ENCODE assay signal across 9 mouse cellular contexts in the genomic region with DNA sequence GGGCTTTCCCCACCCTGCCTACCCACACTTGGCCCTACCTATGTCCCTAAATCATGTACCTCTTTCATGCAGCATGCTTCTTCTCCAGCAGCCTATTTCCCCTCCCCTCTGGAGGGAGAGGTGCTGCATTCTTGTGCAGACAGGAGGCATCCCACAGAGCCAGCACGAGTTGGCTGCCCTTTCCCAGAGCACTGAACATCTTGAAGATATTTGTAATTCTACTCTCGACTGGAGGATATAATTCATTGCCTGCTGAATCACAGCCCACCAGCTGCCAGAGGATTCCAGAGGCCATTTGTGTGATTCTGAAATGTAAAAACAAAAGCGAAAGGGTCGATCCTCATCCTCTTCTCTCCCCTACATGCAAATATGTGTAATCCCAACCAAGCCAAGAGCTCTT.
DNase-seq lines count a peak whose midpoint lies in the region; ATAC-seq lines count a peak whose summit lies in the region.
"Had no signal": no experiment of that assay in that cellular context is flagged by ENCODE, and none has a peak within 500 bp of the region (broad histone marks: within the 10 kb centered on the region; RNA-seq: fewer than 3 reads in every experiment).

No protein-coding gene starts in this region.

- H3K4me2 ChIP-seq in heart, embryonic 16.5 days (ENCODE audit: low read depth, low read length), result no peak overlapping the region
- no peak overlapping the region for H3K4me2 ChIP-seq in stomach, embryonic 15.5 days

- H3K4me1 ChIP-seq in heart, embryonic 16.5 days (ENCODE audit: control insufficient read depth, insufficient read depth, low read length), result no peaks in the 10 kb centered on the region
- 0 out of 2 replicates have a peak, but pooled peaks cover 4% of the 10 kb centered on the region for H3K4me1 ChIP-seq in stomach, embryonic 15.5 days

- H3K4me3 ChIP-seq in heart, embryonic 16.5 days (ENCODE audit: low read length), result no peak overlapping the region
- H3K4me3 ChIP-seq in stomach, embryonic 15.5 days (replicated peaks), result no peak overlapping the region

- DNase-seq in heart, adult 8-10 months (ENCODE audit: low spot score), result no peak
- peak; percentile 12 for DNase-seq in right cerebral cortex, adult 18-20 months
- no peak for DNase-seq in right cerebral cortex, postnatal 4 days
- DNase-seq in layer of hippocampus, postnatal 10 days (ENCODE audit: low spot score in 2 of 2), result peak; percentile 16
- no peak for DNase-seq in spleen, adult 18-20 months

- no peak overlapping the region for H3K9ac ChIP-seq in heart, embryonic 16.5 days (ENCODE audit: low read length)
- H3K9ac ChIP-seq in stomach, embryonic 15.5 days, result no peak overlapping the region

- ATAC-seq in heart, embryonic 16.5 days (replicated peaks; ENCODE audit: extremely low read depth, insufficient read depth, low FRiP score), result peak; percentile 23; the same call in 1 of the 2 replicates
- ATAC-seq in stomach, embryonic 15.5 days (ENCODE audit: insufficient read depth, low FRiP score, low read depth), result peak; percentile 39; the same call in 1 of the 2 replicates
- no peak for ATAC-seq in megakaryocyte progenitor cell, adult 5-6 weeks (replicated peaks; ENCODE audit: poor library complexity)

- WGBS in heart, embryonic 16.5 days, result 32% methylated on average over 4 of the region's 4 CpGs
- 24% methylated on average over 4 of the region's 4 CpGs for WGBS in stomach, embryonic 15.5 days

- H3K27me3 ChIP-seq in heart, embryonic 16.5 days (ENCODE audit: control insufficient read depth, insufficient read depth, low read length), result no peaks in the 10 kb centered on the region
- no peaks in the 10 kb centered on the region for H3K27me3 ChIP-seq in stomach, embryonic 15.5 days (replicated peaks)

- H3K27ac ChIP-seq in heart, embryonic 16.5 days (ENCODE audit: low read length), result no peak overlapping the region
- no peak overlapping the region for H3K27ac ChIP-seq in stomach, embryonic 15.5 days
- H3K27ac ChIP-seq: macrophage had no signal

- H3K36me3 ChIP-seq in heart, embryonic 16.5 days (ENCODE audit: control insufficient read depth, insufficient read depth), result no peaks in the 10 kb centered on the region
- no peaks in the 10 kb centered on the region for H3K36me3 ChIP-seq in stomach, embryonic 15.5 days

- 0 out of 2 replicates have a peak, but pooled peaks cover 3% of the 10 kb centered on the region for H3K9me3 ChIP-seq in heart, embryonic 16.5 days (replicated peaks; ENCODE audit: control insufficient read depth, low read length)
- no peaks in the 10 kb centered on the region for H3K9me3 ChIP-seq in stomach, embryonic 15.5 days

Comparison
In these comparisons a context has a peak if more than half of its experiments do, and no peak if none do; other contexts are left out.
1. DNase-seq: peak in right cerebral cortex, adult 18-20 months (single experiment) and layer of hippocampus, postnatal 10 days (2 of 2); none in heart, adult 8-10 months (single experiment), right cerebral cortex, postnatal 4 days (single experiment) and spleen, adult 18-20 months (0 of 2).